Mouse (Mus musculus): ENCODE data around the gene Acvrl1. TPM values are rescaled to one million over a fixed set of nuclear protein-coding genes. Genes with fewer than 3 reads are reported as not detected.

The Acvrl1 gene
- total RNA-seq, 2 experiments from 2014 or later, result 0.08 to 23.1 TPM

DNA sequence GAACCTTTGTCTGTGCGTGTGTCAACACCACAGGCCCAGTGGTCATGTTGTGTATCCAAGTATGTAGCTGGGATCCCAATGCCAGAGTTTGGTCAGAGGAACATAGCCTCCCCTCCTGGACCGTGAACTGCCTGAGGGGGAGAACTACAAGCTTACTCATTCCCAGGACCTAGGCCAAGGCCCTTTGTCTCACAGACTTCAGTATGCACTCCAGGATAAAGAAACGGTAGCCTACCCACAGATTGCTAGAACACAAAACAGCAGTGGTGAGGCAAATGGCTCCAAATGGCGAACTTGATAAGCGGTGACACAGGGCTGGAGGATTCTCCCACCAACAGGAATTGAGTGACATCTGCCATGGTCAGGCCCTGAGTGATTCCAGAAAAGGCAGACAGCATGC, 35.5 kb downstream of the Acvrl1 start:
- no peak for ATAC-seq (replicated peaks; ENCODE audit: low FRiP score, poor library complexity, severe bottlenecking)

DNA sequence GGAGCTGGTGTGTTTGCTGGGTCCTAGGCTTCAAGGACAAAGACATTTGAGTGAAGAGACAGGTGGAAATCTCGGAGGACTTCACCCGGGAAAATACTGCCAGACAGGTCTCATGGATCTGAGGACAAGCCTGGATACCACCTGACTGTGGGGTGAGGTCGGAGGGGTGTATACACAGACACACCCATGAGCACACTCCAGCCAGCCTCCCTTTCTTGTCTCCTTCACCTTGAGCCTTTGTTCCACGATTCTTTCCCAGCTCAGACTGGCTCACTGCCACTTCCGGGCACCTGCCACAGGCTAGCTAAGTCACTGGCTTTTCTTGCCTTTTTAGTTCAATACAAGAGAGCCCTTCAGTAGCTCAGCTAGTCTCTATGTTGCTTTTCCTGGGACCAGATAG, 36.0 kb downstream of the Acvrl1 start:
- no peak for ATAC-seq (replicated peaks; ENCODE audit: low FRiP score, poor library complexity, severe bottlenecking)

DNA sequence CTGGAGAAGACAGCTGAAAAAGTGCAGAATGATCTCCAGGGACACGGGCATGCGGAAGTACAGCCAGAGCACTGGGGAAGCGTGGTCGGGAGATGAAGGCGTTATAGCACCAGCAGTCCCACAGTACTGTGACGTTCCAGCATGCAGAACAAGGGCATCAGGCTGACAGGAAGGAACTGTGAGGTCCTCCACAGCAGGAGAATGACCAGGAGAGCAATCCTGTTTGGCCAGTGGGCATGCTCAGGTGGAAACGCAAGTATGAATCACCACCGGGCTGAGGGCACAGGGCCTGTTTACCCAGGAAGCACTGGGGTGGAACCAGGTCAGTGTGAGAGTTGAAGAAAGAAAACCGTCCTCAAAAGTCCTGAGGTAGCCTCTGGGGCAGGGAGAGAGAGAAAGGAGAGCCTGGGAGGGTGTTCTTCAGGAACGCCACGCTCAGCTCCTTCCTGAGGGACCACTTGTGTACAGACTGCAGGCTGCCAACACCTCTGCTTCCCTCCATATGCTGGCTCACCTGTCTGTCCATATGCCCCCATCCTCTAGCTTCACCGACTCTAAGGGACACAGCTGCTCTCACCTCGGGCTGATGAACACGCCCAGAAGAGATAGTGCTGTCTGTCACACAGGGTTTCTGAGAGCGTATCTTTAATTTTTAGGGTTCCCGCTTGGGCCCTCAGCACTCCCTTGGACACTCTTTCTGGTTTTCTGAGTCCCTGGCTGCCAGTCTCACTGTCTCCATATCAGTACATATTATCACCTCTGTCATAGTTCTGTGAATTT, 37.5 kb downstream of the Acvrl1 start:
- no peak for ATAC-seq (replicated peaks; ENCODE audit: low FRiP score, poor library complexity, severe bottlenecking)

- ATAC-seq (replicated peaks; ENCODE audit: low FRiP score, poor library complexity, severe bottlenecking), result no peak
Observed at GRCm38 (mm10) chr15:101167553-101167952, 39.2 kb downstream of the Acvrl1 start.

- ATAC-seq (replicated peaks; ENCODE audit: low FRiP score, poor library complexity, severe bottlenecking), result no peak
Observed at GRCm38 (mm10) chr15:101169910-101170309, 41.6 kb downstream of the Acvrl1 start.

- no peak for ATAC-seq (replicated peaks; ENCODE audit: low FRiP score, poor library complexity, severe bottlenecking)
Observed at GRCm38 (mm10) chr15:101170413-101170980, 42.2 kb downstream of the Acvrl1 start.

- ATAC-seq (replicated peaks; ENCODE audit: low FRiP score, poor library complexity, severe bottlenecking), result no peak
Observed at GRCm38 (mm10) chr15:101171272-101171671, 43.0 kb downstream of the Acvrl1 start.

- ATAC-seq (replicated peaks; ENCODE audit: low FRiP score, poor library complexity, severe bottlenecking), result no peak
Observed at GRCm38 (mm10) chr15:101172016-101172415, 43.7 kb downstream of the Acvrl1 start.

- no peak for ATAC-seq (replicated peaks; ENCODE audit: low FRiP score, poor library complexity, severe bottlenecking)
Observed at GRCm38 (mm10) chr15:101173421-101174211, 45.3 kb downstream of the Acvrl1 start, which contains the start of gene Acvr1b. Acvr1b (plus strand) TSS chr15:101174067.

DNA sequence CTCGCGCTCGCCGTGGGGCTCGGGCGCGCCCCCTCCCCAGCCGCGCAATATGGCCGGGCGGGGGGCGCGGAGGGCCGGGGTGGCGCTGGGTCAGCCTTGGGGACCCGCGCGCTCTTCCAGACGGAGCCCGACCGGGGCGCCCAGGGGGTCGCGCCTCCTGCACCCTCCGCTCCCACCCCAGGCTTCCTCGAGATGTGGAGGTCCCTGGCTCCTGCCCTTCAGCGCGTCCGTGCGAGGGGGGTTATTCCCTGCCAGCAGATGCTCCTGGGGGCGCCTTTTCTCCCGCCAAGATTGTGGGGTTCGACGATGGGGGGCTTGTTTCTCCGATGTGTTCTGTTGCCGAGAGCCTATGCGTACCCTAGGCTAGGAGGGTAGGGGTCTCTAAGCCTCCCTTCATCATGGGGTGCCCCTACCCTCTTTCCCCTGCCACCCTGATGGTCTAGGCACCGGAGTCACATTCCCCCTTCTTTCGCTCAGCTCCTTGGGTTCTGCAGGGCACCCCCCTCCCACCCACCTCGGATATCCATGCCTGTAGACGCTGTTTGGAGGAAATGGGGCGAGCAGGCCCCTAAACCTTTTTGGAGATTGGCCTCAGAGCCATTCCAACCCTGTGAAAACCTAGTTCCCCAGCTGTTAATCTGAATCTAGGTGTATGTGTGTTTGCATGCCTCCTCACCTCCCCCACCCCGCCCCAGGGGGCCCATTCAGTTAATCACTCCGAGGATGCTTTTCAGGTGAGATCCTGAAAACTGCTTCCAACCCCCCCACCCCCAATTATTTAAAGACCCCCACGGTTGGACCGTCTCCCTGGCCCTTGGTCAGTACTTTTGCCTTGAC, 46.2 kb downstream of the Acvrl1 start:
- ATAC-seq (replicated peaks; ENCODE audit: low FRiP score, poor library complexity, severe bottlenecking), result no peak

- no peak for ATAC-seq (replicated peaks; ENCODE audit: low FRiP score, poor library complexity, severe bottlenecking)
Observed at GRCm38 (mm10) chr15:101175131-101175460, 46.8 kb downstream of the Acvrl1 start.

DNA sequence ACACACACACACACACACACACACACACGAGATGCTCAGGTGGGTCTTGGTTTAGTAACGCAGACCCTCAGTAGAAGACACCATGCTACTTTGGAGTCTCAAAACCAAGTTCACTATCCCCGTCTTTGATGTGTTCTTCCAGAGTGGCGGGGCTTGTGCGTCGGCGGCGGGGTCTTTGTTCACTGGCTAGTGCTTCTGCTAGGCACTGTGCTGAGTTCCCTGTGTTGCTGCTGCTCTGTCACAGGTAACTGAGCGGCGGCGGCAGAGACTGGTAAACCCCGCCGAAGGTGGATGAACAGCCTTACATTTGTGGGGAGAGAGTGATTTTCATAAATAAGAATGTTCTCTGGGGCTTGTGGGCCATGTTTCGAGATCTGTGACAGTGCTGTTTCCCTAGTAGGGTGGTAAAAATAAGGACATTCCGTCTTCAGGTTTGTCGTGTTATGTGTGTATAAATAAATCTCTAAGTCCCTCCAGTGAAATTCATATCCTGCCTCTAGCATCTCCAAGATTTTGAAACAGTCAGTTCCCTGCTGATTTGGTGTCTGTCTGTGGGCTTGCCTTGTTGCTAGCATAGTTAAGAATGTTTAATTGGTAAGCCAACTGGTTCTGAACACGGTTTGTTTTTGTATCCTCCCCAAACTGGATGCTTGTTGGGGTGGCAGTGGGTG, 47.4 kb downstream of the Acvrl1 start:
- ATAC-seq (replicated peaks; ENCODE audit: low FRiP score, poor library complexity, severe bottlenecking), result no peak

DNA sequence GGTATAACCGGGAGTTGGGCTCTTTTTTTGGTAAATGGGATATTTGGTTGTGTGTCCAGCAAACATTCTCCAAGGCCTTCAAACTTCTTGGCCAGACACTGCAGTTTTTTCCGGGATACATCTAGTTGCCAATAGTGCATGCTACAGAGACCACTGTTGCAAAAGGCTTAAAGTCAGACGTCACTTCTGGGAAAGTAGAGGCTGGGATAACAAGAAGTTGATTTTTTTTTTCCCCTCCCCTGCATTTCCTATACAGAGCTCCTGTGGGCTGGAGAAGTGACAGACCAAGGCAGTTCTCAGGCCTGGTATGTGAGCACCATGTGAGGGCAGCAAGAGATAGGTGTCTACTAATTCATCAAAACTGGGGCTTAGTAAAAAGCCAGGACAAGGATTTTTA, 48.0 kb downstream of the Acvrl1 start:
- no peak for ATAC-seq (replicated peaks; ENCODE audit: low FRiP score, poor library complexity, severe bottlenecking)

GRCm38 (mm10) chr15:101176795-101177691, 48.7 kb downstream of the Acvrl1 start:
- no peak for ATAC-seq (replicated peaks; ENCODE audit: low FRiP score, poor library complexity, severe bottlenecking)

GRCm38 (mm10) chr15:101180363-101181105, 52.2 kb downstream of the Acvrl1 start:
- no peak for ATAC-seq (replicated peaks; ENCODE audit: low FRiP score, poor library complexity, severe bottlenecking)

DNA sequence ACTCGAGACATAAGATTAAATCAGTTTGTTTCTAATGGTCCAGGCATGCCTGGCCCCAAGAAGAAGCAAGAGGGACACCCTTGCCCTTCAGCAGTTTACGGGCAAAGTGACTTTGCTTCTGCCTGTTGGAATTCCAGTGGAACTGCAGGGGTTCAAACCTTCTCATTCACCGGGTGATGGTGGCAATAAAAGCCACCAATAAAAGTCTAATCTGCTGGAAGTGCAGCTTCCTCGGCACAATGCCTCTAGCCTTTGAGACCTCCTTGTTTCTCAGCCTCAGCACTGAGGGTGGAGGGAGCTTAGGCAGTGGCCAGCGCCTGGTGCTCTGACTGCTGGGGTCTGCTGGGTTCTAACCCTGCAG, 52.8 kb downstream of the Acvrl1 start:
- ATAC-seq (replicated peaks; ENCODE audit: low FRiP score, poor library complexity, severe bottlenecking), result no peak

GRCm38 (mm10) chr15:101181500-101181899, 53.2 kb downstream of the Acvrl1 start:
- ATAC-seq (replicated peaks; ENCODE audit: low FRiP score, poor library complexity, severe bottlenecking), result no peak

GRCm38 (mm10) chr15:101182676-101183075, 54.4 kb downstream of the Acvrl1 start:
- ATAC-seq (replicated peaks; ENCODE audit: low FRiP score, poor library complexity, severe bottlenecking), result no peak
